Mouse (Mus musculus): Measurements from ENCODE around the gene Lcmt1.

GRCm38 (mm10) chr7:123336322-123336721, 33.3 kb upstream of the Lcmt1 start:
- TF ChIP-seq CTCF (conservative IDR thresholded peaks at IDR 0.05; ENCODE audit: low read length) (no peak), NANOG (IDR thresholded peaks at IDR 0.05; ENCODE audit: borderline replicate concordance, low read length) (no peak; the same call in 1 of the 2 replicates), POU5F1 (IDR thresholded peaks at IDR 0.05; ENCODE audit: borderline replicate concordance, low read length) (no peak)
